Mouse (Mus musculus): ENCODE results near the gene Cdc42bpg. TPM values are rescaled to one million over a fixed set of nuclear protein-coding genes. Genes with fewer than 3 reads are reported as not detected.
"Not testable (repeated sequence)": the region's sequence is repeated elsewhere in the genome, so short reads cannot be mapped to it uniquely, and the experiment has no call there.

Cdc42bpg gene
- polyA plus RNA-seq, 1 experiment from 2014 or later = 0.43 TPM

DNA sequence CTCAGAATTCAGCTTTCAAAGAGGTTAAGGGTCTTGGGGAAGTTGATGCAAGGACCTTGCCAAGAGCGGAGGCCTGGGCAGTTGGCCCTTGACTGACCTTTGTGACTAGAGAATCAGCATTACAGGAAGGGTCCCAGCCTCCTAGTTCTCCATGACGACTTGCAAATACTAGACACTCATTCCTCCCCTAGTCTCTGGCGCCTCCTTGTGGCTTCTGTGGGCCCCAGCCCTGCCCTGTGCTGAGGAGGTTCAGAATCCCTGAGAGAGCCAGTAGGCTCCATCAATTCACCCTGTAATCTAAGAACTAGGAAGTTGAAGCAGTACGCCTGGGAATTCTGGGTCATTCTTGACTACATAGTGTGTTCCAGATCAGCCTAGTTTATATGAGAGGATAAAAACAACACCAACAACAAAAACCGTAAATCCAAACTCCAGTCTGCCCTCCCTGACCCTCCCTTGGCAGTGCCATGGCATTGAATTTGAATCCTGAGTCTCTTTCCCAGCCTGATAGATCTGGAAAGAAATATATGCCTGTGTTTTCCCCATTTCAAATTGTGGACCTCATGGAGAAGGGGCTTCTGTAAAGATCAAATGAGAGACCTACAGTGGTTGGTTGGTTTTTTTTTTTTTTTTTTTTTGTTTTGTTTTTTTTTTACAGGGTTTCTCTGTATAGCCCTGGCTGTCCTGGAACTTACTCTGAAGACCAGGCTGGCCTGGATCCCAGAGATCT lies 1.3 kb upstream of the Cdc42bpg start:
- H3K27ac ChIP-seq (replicated peaks; ENCODE audit: low read depth, low read length) = no peak overlapping the region
- no peaks in the 10 kb centered on the region; the same call in 1 of the 2 replicates for H3K36me3 ChIP-seq (replicated peaks; ENCODE audit: control insufficient read depth, insufficient read depth, low read depth, low read length)
- no peak overlapping the region for H3K9ac ChIP-seq (replicated peaks; ENCODE audit: low read length)
- no peaks in the 10 kb centered on the region for H3K9me3 ChIP-seq (replicated peaks; ENCODE audit: control insufficient read depth, low read length)
- whole genome bisulfite sequencing = 19% methylated on average over 5 of the region's 5 CpGs
- H3K4me3 ChIP-seq (ENCODE audit: low read depth, low read length) = no peak overlapping the region
- peak; percentile 91 for DNase-seq (ENCODE audit: low spot score)
- H3K4me1 ChIP-seq (ENCODE audit: control insufficient read depth, insufficient read depth, low read length) = no peaks in the 10 kb centered on the region; the same call in 1 of the 2 replicates
- ATAC-seq (replicated peaks; ENCODE audit: insufficient number of reproducible peaks, low FRiP score, low TSS enrichment, low read depth) = peak; percentile 70; the same call in 1 of the 2 replicates
- H3K27me3 ChIP-seq (ENCODE audit: control insufficient read depth, insufficient read depth, low read length) = no peaks in the 10 kb centered on the region
- no peak overlapping the region for H3K4me2 ChIP-seq (ENCODE audit: low read depth, low read length)

DNA sequence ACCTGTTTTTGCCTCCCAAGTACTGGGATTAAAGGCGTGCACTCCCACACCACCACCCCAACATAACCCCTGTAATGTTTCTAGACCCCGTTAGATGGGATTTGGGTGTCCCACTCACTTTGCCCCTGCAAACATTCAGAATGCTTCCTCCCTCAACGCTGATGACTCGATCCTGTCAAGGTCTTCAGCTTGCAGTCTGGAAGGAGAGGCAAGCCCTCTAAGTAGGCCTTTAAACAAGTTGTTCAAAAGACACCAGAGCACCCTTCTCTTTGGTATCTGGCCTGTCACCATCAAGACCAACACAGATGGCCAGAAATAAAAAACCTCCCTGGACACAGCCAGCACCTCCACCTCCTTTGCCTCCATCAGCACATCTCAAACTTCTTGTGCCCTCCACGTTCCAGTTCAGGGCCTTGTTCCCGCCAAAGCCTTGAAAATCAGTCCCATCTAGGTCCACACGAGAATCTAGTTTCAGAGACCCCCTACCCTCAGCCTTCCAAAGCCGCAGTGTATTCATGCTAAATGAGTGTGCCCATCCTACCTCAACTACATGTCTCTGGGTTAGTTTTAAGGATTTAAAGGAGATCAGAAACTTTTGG lies 640 bp upstream of the Cdc42bpg start:
- no peaks in the 10 kb centered on the region for H3K36me3 ChIP-seq (replicated peaks; ENCODE audit: control insufficient read depth, insufficient read depth, low read depth, low read length)
- WGBS = 61% methylated on average over 8 of the region's 8 CpGs
- H3K4me3 ChIP-seq (ENCODE audit: low read depth, low read length) = peak overlapping the region; percentile 73
- no peaks in the 10 kb centered on the region for H3K9me3 ChIP-seq (replicated peaks; ENCODE audit: control insufficient read depth, low read length)
- peak overlapping the region; percentile 81 for H3K4me2 ChIP-seq (ENCODE audit: low read depth, low read length)
- no peak for DNase-seq (ENCODE audit: low spot score)
- no peak overlapping the region for H3K27ac ChIP-seq (replicated peaks; ENCODE audit: low read depth, low read length)
- H3K9ac ChIP-seq (replicated peaks; ENCODE audit: low read length) = peak overlapping the region; percentile 45
- no peak for ATAC-seq (replicated peaks; ENCODE audit: insufficient number of reproducible peaks, low FRiP score, low TSS enrichment, low read depth)
- no peaks in the 10 kb centered on the region for H3K27me3 ChIP-seq (ENCODE audit: control insufficient read depth, insufficient read depth, low read length)
- no peaks in the 10 kb centered on the region; the same call in 1 of the 2 replicates for H3K4me1 ChIP-seq (ENCODE audit: control insufficient read depth, insufficient read depth, low read length)

DNA sequence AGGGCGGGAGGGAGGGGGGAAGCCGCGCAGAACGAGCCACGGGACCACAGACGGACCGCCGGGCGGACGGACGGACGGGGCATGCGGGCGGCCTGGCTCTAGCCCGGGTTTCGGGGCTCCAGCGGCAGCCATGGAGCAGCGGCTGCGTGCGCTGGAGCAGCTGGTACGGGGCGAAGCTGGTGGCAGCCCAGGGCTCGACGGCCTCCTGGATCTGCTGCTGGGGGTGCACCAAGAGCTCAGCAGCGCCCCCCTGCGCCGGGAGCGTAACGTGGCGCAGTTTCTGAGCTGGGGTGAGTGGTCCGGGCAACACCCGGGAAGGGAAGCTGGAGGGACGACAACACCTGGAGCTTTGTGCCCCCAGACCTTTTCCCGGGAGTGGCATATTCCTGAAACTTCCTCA lies 330 bp downstream of the Cdc42bpg start:
- no peaks in the 10 kb centered on the region; the same call in 1 of the 2 replicates for H3K4me1 ChIP-seq (ENCODE audit: control insufficient read depth, insufficient read depth, low read length)
- peak overlapping the region; percentile 45 for H3K9ac ChIP-seq (replicated peaks; ENCODE audit: low read length)
- H3K9me3 ChIP-seq (replicated peaks; ENCODE audit: control insufficient read depth, low read length) = no peaks in the 10 kb centered on the region
- under 1% methylated on average over 33 of the region's 34 CpGs for WGBS
- H3K27me3 ChIP-seq (ENCODE audit: control insufficient read depth, insufficient read depth, low read length) = no peaks in the 10 kb centered on the region
- DNase-seq (ENCODE audit: low spot score) (peak; percentile 85), ATAC-seq (replicated peaks; ENCODE audit: insufficient number of reproducible peaks, low FRiP score, low TSS enrichment, low read depth) (peak; percentile 42)
- H3K4me3 ChIP-seq (ENCODE audit: low read depth, low read length) = peak overlapping the region; percentile 73
- no peaks in the 10 kb centered on the region for H3K36me3 ChIP-seq (replicated peaks; ENCODE audit: control insufficient read depth, insufficient read depth, low read depth, low read length)
- no peak overlapping the region for H3K27ac ChIP-seq (replicated peaks; ENCODE audit: low read depth, low read length)
- peak overlapping the region; percentile 81 for H3K4me2 ChIP-seq (ENCODE audit: low read depth, low read length)

DNA sequence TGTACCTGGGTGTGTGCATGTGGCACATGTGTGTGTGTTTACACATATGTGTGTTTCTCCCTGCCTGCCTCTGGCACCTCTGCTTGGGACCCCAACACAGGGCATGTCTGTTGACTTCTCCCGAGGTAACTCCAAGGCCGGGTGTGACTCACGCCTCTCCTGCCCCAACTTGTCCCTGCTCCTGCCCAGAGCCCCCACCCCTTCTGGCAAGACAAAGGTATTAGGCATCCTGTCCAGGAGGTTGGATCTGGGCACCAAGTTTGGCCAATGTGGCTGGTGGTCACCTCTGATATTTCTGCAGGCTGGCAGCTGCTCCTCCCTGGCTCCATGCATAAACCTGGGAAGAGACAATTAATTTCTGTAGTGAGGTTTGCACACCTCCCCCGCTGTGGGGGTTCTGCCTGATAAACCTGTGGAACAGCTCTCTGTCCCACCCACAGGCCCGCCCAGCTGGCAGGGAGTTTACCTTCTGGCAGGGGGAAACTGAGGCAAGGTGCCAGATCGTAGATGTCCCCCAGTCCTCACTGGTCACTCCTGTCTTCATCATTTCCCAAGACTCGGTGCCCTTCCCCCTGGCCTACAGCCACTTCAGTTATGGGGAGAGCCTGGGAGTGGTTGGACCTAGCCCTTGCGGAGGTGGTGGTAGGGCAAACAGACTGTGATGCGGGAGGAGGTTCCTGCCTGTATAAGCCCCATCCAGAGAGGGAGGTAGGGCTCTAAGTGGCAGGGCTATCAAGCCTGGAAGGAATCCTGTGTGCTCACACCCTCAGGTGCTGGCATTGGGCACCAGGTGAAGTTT lies 1.7 kb downstream of the Cdc42bpg start:
- Histone ChIP-seq H3K4me3 (ENCODE audit: low read depth, low read length) (no peak overlapping the region), H3K36me3 (replicated peaks; ENCODE audit: control insufficient read depth, insufficient read depth, low read depth, low read length) (no peaks in the 10 kb centered on the region), H3K9me3 (replicated peaks; ENCODE audit: control insufficient read depth, low read length) (no peaks in the 10 kb centered on the region), H3K9ac (replicated peaks; ENCODE audit: low read length) (no peak overlapping the region), H3K27me3 (ENCODE audit: control insufficient read depth, insufficient read depth, low read length) (no peaks in the 10 kb centered on the region), H3K27ac (replicated peaks; ENCODE audit: low read depth, low read length) (no peak overlapping the region), H3K4me1 (ENCODE audit: control insufficient read depth, insufficient read depth, low read length) (no peaks in the 10 kb centered on the region; the same call in 1 of the 2 replicates), H3K4me2 (ENCODE audit: low read depth, low read length) (no peak overlapping the region)
- WGBS = 80% methylated on average over 9 of the region's 9 CpGs
- ATAC-seq (replicated peaks; ENCODE audit: insufficient number of reproducible peaks, low FRiP score, low TSS enrichment, low read depth) (no peak), DNase-seq (ENCODE audit: low spot score) (no peak)

DNA sequence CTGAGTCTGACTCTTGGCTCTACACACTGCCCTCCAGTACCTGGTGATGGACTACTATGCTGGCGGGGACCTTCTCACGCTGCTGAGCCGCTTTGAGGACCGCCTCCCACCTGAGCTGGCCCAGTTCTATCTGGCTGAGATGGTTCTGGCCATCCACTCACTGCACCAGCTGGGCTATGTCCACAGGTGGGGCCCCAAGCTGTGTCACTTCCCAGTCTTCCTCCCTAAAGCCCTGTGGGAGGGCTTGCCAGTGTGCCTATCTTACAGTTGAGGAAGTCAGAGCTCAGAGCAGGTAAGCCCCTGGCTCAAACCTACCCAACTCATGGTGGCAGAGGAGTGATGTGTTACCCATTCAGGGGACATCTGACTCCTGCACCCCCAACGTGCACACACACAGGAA lies 3.9 kb downstream of the Cdc42bpg start:
- no peak for ATAC-seq (replicated peaks; ENCODE audit: insufficient number of reproducible peaks, low FRiP score, low TSS enrichment, low read depth)
- Histone ChIP-seq H3K9ac (replicated peaks; ENCODE audit: low read length) (no peak overlapping the region), H3K9me3 (replicated peaks; ENCODE audit: control insufficient read depth, low read length) (no peaks in the 10 kb centered on the region), H3K36me3 (replicated peaks; ENCODE audit: control insufficient read depth, insufficient read depth, low read depth, low read length) (no peaks in the 10 kb centered on the region), H3K4me1 (ENCODE audit: control insufficient read depth, insufficient read depth, low read length) (no peaks in the 10 kb centered on the region; the same call in 1 of the 2 replicates), H3K27ac (replicated peaks; ENCODE audit: low read depth, low read length) (no peak overlapping the region), H3K27me3 (ENCODE audit: control insufficient read depth, insufficient read depth, low read length) (no peaks in the 10 kb centered on the region), H3K4me3 (ENCODE audit: low read depth, low read length) (no peak overlapping the region), H3K4me2 (ENCODE audit: low read depth, low read length) (no peak overlapping the region)
- WGBS = 80% methylated on average over 5 of the region's 5 CpGs
- DNase-seq (ENCODE audit: low spot score) = no peak

DNA sequence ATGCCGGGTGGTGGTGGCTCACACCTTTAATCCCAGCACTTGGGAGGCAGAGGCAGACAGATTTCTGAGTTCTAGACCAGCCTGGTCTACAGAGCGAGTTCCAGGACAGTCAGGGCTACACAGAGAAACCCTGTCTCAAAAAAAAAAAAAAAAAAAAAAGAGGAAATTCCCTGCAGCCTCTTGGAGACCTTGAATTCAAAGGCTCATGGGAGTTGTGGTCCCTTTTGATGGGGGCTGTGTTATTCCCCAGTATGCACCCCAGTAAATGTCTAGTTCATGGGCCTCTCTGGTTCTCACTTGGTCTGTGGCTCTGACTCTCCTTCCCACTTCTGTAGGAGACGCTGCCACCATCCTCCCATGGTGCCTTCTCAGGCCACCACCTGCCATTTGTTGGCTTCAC lies 5.5 kb downstream of the Cdc42bpg start:
- not testable (repeated sequence) for H3K9me3 ChIP-seq (replicated peaks; ENCODE audit: control insufficient read depth, low read length); H3K36me3 ChIP-seq (replicated peaks; ENCODE audit: control insufficient read depth, insufficient read depth, low read depth, low read length); ATAC-seq (replicated peaks; ENCODE audit: insufficient number of reproducible peaks, low FRiP score, low TSS enrichment, low read depth); DNase-seq (ENCODE audit: low spot score); H3K27ac ChIP-seq (replicated peaks; ENCODE audit: low read depth, low read length); H3K9ac ChIP-seq (replicated peaks; ENCODE audit: low read length); H3K4me1 ChIP-seq (ENCODE audit: control insufficient read depth, insufficient read depth, low read length); H3K27me3 ChIP-seq (ENCODE audit: control insufficient read depth, insufficient read depth, low read length); H3K4me2 ChIP-seq (ENCODE audit: low read depth, low read length); H3K4me3 ChIP-seq (ENCODE audit: low read depth, low read length)
- 83% methylated on average over 3 of the region's 3 CpGs for WGBS

DNA sequence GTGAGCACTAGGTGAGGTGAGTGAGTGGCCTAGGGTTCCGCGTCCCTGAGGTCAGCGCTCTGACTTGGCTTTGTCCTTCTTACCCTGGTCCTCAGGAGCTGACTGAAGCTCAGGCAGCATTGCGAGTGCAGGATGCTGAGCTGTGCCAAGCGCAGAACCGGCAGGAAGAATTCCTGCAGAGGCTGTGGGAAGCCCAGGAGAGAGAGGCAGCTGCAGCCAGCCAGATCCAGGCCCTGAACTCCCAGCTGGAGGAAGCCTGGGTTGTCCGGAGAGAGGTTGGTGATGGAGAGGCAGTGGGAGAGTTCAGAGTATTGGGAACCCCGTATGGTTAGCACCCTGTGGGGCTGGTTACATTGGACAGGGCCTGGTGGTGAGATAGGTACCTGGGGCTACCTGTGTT lies 7.5 kb downstream of the Cdc42bpg start:
- WGBS = 90% methylated on average over 8 of the region's 8 CpGs
- no peak overlapping the region for H3K9ac ChIP-seq (replicated peaks; ENCODE audit: low read length)
- no peak for DNase-seq (ENCODE audit: low spot score)
- H3K9me3 ChIP-seq (replicated peaks; ENCODE audit: control insufficient read depth, low read length) = no peaks in the 10 kb centered on the region
- no peak overlapping the region for H3K4me2 ChIP-seq (ENCODE audit: low read depth, low read length)
- no peak overlapping the region for H3K27ac ChIP-seq (replicated peaks; ENCODE audit: low read depth, low read length)
- H3K4me1 ChIP-seq (ENCODE audit: control insufficient read depth, insufficient read depth, low read length) = no peaks in the 10 kb centered on the region
- no peak for ATAC-seq (replicated peaks; ENCODE audit: insufficient number of reproducible peaks, low FRiP score, low TSS enrichment, low read depth)
- H3K27me3 ChIP-seq (ENCODE audit: control insufficient read depth, insufficient read depth, low read length) = no peaks in the 10 kb centered on the region
- no peaks in the 10 kb centered on the region for H3K36me3 ChIP-seq (replicated peaks; ENCODE audit: control insufficient read depth, insufficient read depth, low read depth, low read length)
- no peak overlapping the region for H3K4me3 ChIP-seq (ENCODE audit: low read depth, low read length)

DNA sequence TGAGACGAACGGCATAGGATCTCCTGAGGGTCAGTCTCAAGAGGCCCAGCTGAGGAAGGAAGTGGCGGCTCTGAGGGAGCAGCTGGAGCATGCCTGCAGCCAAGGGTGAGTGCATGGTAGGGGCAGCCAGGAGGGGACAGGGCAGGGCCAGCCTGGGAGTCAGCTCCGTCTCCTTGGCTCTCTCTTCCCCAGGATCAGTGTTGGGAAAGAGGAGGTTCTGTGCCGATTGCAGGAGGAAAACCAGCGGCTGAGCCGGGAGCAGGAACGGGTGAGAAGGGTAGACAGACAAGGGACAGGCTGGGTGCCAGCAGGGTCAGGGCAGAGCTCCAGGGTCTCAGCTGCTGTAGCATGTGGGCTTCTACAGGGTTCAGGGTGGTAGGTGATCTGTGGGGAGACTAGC lies 8.3 kb downstream of the Cdc42bpg start:
- no peaks in the 10 kb centered on the region for H3K27me3 ChIP-seq (ENCODE audit: control insufficient read depth, insufficient read depth, low read length)
- no peak overlapping the region for H3K9ac ChIP-seq (replicated peaks; ENCODE audit: low read length)
- H3K36me3 ChIP-seq (replicated peaks; ENCODE audit: control insufficient read depth, insufficient read depth, low read depth, low read length) = no peaks in the 10 kb centered on the region
- H3K9me3 ChIP-seq (replicated peaks; ENCODE audit: control insufficient read depth, low read length) = no peaks in the 10 kb centered on the region
- no peaks in the 10 kb centered on the region for H3K4me1 ChIP-seq (ENCODE audit: control insufficient read depth, insufficient read depth, low read length)
- no peak overlapping the region for H3K27ac ChIP-seq (replicated peaks; ENCODE audit: low read depth, low read length)
- 82% methylated on average over 8 of the region's 8 CpGs for WGBS
- H3K4me2 ChIP-seq (ENCODE audit: low read depth, low read length) = no peak overlapping the region
- ATAC-seq (replicated peaks; ENCODE audit: insufficient number of reproducible peaks, low FRiP score, low TSS enrichment, low read depth) (no peak), DNase-seq (ENCODE audit: low spot score) (no peak)
- H3K4me3 ChIP-seq (ENCODE audit: low read depth, low read length) = no peak overlapping the region

Data from embryonic facial prominence, embryonic 11.5 days (tissue).